Mouse (Mus musculus): Measurements from ENCODE around the gene Tlcd1. TPM values are rescaled to one million over a fixed set of nuclear protein-coding genes. Genes with fewer than 3 reads are reported as not detected.

Gene Tlcd1
- 1 to 10 TPM; 5.3 to 8.4 TPM for total RNA-seq (2023)

GRCm38 (mm10) chr11:78176402-78176862, at the start of gene Tlcd1, which contains the start of gene Nek8:
Gene Tlcd1, plus strand, starts transcription at chr11:78176711.
Gene Nek8, minus strand, starts transcription at chr11:78176675.

GRCm38 (mm10) chr11:78164924-78165760, 11.4 kb upstream of the Tlcd1 start, which contains the start of gene Traf4:
Gene Traf4, minus strand, starts transcription at chr11:78165589.

GRCm38 (mm10) chr11:78182961-78183844, 6.7 kb downstream of the Tlcd1 start, which contains the start of gene Rpl23a:
Gene Rpl23a, minus strand, starts transcription at chr11:78183584.

GRCm38 (mm10) chr11:78188331-78189233, 12.1 kb downstream of the Tlcd1 start, which contains the start of gene Rab34:
Gene Rab34, plus strand, starts transcription at chr11:78188430.

GRCm38 (mm10) chr11:78193113-78193512, 16.6 kb downstream of the Tlcd1 start, which contains the start of gene Proca1:
Gene Proca1, plus strand, starts transcription at chr11:78193392.

Other genes with a start within 250 kb of the Tlcd1 start
- gene Sez6, start 245.9 kb upstream of the Tlcd1 start, total RNA-seq (2023), result not detected
- gene Phf12, start 194.0 kb upstream of the Tlcd1 start, total RNA-seq (2023), result 10 to 100 TPM; 87.8 to 88.6 TPM
- gene Dhrs13, start 144.4 kb upstream of the Tlcd1 start, total RNA-seq (2023), result 1 to 10 TPM; 2.3 to 2.5 TPM
- gene Flot2, start 138.8 kb upstream of the Tlcd1 start, total RNA-seq (2023), result 100 to 1,000 TPM; 132 to 147 TPM
- 10 to 100 TPM; 15.0 to 15.1 TPM for gene Eral1, start 96.3 kb upstream of the Tlcd1 start, total RNA-seq (2023)
- gene Fam222b, start 82.1 kb upstream of the Tlcd1 start, total RNA-seq (2023), result 10 to 100 TPM; 44.3 to 50.4 TPM
- gene Traf4, start 11.1 kb upstream of the Tlcd1 start, total RNA-seq (2023), result 1 to 10 TPM; 2.7 to 6.1 TPM
- gene Nek8, start within 50 bp of the Tlcd1 start, total RNA-seq (2023), result 1 to 10 TPM; 3.0 to 5.9 TPM
- 1,000 to 10,000 TPM in 1 of 2 experiments, 100 to 1,000 TPM in 1; 959 to 1,073 TPM for gene Rpl23a, start 6.9 kb downstream of the Tlcd1 start, total RNA-seq (2023)
- 1 to 10 TPM in 1 of 2 experiments, under 1 TPM in 1; 1.00 to 1.3 TPM for gene Rab34, start 11.7 kb downstream of the Tlcd1 start, total RNA-seq (2023)
- gene Proca1, start 16.7 kb downstream of the Tlcd1 start, total RNA-seq (2023), result 1 to 10 TPM; 1.6 to 1.7 TPM
- gene Sdf2, start 69.0 kb downstream of the Tlcd1 start, total RNA-seq (2023), result 10 to 100 TPM; 40.4 to 41.5 TPM
- gene Supt6, start 69.3 kb downstream of the Tlcd1 start, total RNA-seq (2023), result 10 to 100 TPM; 42.0 to 45.1 TPM
- 10 to 100 TPM; 58.8 to 60.0 TPM for gene 2610507B11Rik, start 85.0 kb downstream of the Tlcd1 start, total RNA-seq (2023)
- under 1 TPM; 0.22 to 0.49 TPM for gene BC030499, start 114.1 kb downstream of the Tlcd1 start, total RNA-seq (2023)
- gene Spag5, start 124.8 kb downstream of the Tlcd1 start, total RNA-seq (2023), result 10 to 100 TPM; 54.9 to 66.0 TPM
- gene Aldoc, start 146.3 kb downstream of the Tlcd1 start, total RNA-seq (2023), result 1 to 10 TPM; 1.9 to 3.7 TPM
- 10 to 100 TPM; 33.9 to 37.9 TPM for gene Pigs, start 151.7 kb downstream of the Tlcd1 start, total RNA-seq (2023)
- gene Unc119, start 166.8 kb downstream of the Tlcd1 start, total RNA-seq (2023), result 100 to 1,000 TPM; 114 to 116 TPM
- not detected for gene Foxn1, start 209.8 kb downstream of the Tlcd1 start, total RNA-seq (2023)
- not detected for gene Slc13a2, start 245.5 kb downstream of the Tlcd1 start, total RNA-seq (2023)

Data from neutrophil, adult 59 days (primary cell).